Mouse (Mus musculus): ENCODE measurements around the gene Ces3a. TPM values are rescaled to one million over a fixed set of nuclear protein-coding genes. Genes with fewer than 3 reads are reported as not detected.

The Ces3a gene
- polyA plus RNA-seq (2015; fragmentation: Nextera tagmentation; extraction: Ambion mirVana), result not detected in 2 replicates

GRCm38 (mm10) chr8:105048371-105048854 lies at the start of gene Ces3a:
Gene Ces3a (plus strand): TSS chr8:105048601.
- Histone ChIP-seq H3K9me3 (replicated peaks; ENCODE audit: control insufficient read depth, low read length) (no peaks in the 10 kb centered on the region), H3K36me3 (ENCODE audit: control insufficient read depth, insufficient read depth, low read length) (no peaks in the 10 kb centered on the region), H3K4me3 (replicated peaks; ENCODE audit: low read length) (no peak within 1 kb of the TSS), H3K27me3 (ENCODE audit: control insufficient read depth, insufficient read depth, low read length) (no peaks in the 10 kb centered on the region), H3K4me1 (ENCODE audit: control insufficient read depth, insufficient read depth, low read length) (no peaks in the 10 kb centered on the region), H3K4me2 (ENCODE audit: low read depth, low read length) (no peak within 1 kb of the TSS), H3K27ac (ENCODE audit: low read length) (no peak within 1 kb of the TSS), H3K9ac (ENCODE audit: low read length) (no peak within 1 kb of the TSS)
- no peak for ATAC-seq (ENCODE audit: insufficient read depth, low FRiP score)
- WGBS, result 63% methylated on average over 3 of the region's 3 CpGs

DNA sequence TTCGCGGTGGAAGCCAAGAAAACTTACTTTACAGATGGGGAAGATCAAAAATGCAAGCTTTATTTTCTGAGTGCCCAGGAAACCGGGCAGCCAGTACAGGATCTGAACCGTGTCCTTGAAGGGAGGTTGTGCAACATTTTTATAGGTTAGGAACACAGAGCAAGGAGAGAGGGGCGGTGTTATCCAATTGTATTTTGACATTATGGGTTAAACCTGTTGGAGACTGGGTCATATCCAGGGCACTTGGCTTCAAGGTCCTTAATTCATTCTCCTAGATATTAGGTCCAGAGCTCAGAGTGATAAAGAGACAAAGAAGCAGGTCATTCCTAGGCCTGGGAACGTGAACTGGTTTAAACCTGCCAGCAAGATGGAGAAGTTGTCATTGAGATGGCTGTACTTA lies 49.2 kb upstream of the Ces3a start:
- Histone ChIP-seq H3K27ac (ENCODE audit: low read length) (no peak overlapping the region), H3K27me3 (ENCODE audit: control insufficient read depth, insufficient read depth, low read length) (no peaks in the 10 kb centered on the region), H3K4me1 (ENCODE audit: control insufficient read depth, insufficient read depth, low read length) (no peaks in the 10 kb centered on the region), H3K4me2 (ENCODE audit: low read depth, low read length) (no peak overlapping the region), H3K4me3 (replicated peaks; ENCODE audit: low read length) (no peak overlapping the region), H3K9me3 (replicated peaks; ENCODE audit: control insufficient read depth, low read length) (no peaks in the 10 kb centered on the region), H3K36me3 (ENCODE audit: control insufficient read depth, insufficient read depth, low read length) (no peaks in the 10 kb centered on the region), H3K9ac (ENCODE audit: low read length) (no peak overlapping the region)
- ATAC-seq (ENCODE audit: insufficient read depth, low FRiP score), result no peak
- 75% methylated on average over 6 of the region's 6 CpGs for WGBS

GRCm38 (mm10) chr8:105000586-105000985 lies 47.8 kb upstream of the Ces3a start, which contains the start of gene Ces2h:
Gene Ces2h (plus strand): TSS chr8:105000853.
- no peak within 1 kb of the TSS for H3K27ac ChIP-seq (ENCODE audit: low read length)
- no peak within 1 kb of the TSS for H3K9ac ChIP-seq (ENCODE audit: low read length)
- no peaks in the 10 kb centered on the region for H3K4me1 ChIP-seq (ENCODE audit: control insufficient read depth, insufficient read depth, low read length)
- H3K4me3 ChIP-seq (replicated peaks; ENCODE audit: low read length), result no peak within 1 kb of the TSS
- H3K36me3 ChIP-seq (ENCODE audit: control insufficient read depth, insufficient read depth, low read length), result no peaks in the 10 kb centered on the region
- H3K27me3 ChIP-seq (ENCODE audit: control insufficient read depth, insufficient read depth, low read length), result no peaks in the 10 kb centered on the region
- H3K9me3 ChIP-seq (replicated peaks; ENCODE audit: control insufficient read depth, low read length), result no peaks in the 10 kb centered on the region
- peak; percentile 77; the same call in 1 of the 2 replicates for ATAC-seq (ENCODE audit: insufficient read depth, low FRiP score)
- 69% methylated on average over 7 of the region's 7 CpGs for WGBS
- no peak within 1 kb of the TSS for H3K4me2 ChIP-seq (ENCODE audit: low read depth, low read length)

DNA sequence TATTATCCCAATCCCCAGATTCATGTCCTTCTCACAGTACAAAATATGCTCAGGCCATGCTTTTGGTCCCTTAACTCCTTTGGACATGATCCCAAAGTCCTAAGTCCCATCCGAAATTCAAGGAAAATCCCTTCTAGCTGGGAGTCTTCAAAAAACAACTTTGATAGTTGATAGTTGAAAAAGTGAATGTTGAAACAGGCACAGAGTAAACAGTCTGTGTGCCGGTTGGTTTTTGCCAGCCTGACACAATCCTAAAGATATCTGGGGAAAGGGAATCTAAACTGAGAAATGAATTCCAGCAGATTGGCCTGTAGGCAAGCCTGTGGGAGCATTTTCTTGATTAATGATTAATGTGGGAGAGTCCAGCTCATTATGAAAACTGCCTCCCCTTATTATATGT lies 38.4 kb upstream of the Ces3a start:
- peak; percentile 29; the same call in 1 of the 2 replicates for ATAC-seq (ENCODE audit: insufficient read depth, low FRiP score)
- Histone ChIP-seq H3K4me1 (ENCODE audit: control insufficient read depth, insufficient read depth, low read length) (no peaks in the 10 kb centered on the region), H3K27me3 (ENCODE audit: control insufficient read depth, insufficient read depth, low read length) (no peaks in the 10 kb centered on the region), H3K27ac (ENCODE audit: low read length) (no peak overlapping the region), H3K36me3 (ENCODE audit: control insufficient read depth, insufficient read depth, low read length) (no peaks in the 10 kb centered on the region), H3K9ac (ENCODE audit: low read length) (no peak overlapping the region), H3K9me3 (replicated peaks; ENCODE audit: control insufficient read depth, low read length) (no peaks in the 10 kb centered on the region), H3K4me3 (replicated peaks; ENCODE audit: low read length) (no peak overlapping the region), H3K4me2 (ENCODE audit: low read depth, low read length) (no peak overlapping the region)
- 56% methylated on average over 2 of the region's 2 CpGs for WGBS

DNA sequence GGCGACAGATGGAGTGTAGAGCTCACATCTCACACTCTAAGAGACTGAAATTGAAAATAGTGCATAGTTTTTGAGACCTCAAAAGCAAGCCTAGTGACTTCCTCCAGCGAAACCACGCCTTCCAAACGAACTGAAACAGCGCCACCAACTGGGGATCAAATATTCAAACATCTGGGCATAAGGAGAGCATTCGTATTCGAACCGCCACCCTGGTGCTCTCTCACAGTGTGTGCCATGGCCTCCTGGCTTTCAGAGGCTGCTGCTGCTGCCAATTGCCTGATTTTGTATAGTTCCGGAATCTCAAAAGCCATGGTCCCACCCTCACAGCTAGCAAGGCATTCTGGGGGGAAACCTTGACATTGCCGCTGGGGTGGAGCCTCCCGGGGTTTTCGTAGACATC lies 37.3 kb upstream of the Ces3a start:
- WGBS, result 81% methylated on average over 12 of the region's 12 CpGs
- ATAC-seq (ENCODE audit: insufficient read depth, low FRiP score), result no peak

GRCm38 (mm10) chr8:105014391-105014790 lies 34.0 kb upstream of the Ces3a start:
- Histone ChIP-seq H3K27ac (ENCODE audit: low read length) (no peak overlapping the region), H3K9me3 (replicated peaks; ENCODE audit: control insufficient read depth, low read length) (no peaks in the 10 kb centered on the region), H3K9ac (ENCODE audit: low read length) (no peak overlapping the region), H3K4me1 (ENCODE audit: control insufficient read depth, insufficient read depth, low read length) (no peaks in the 10 kb centered on the region), H3K4me2 (ENCODE audit: low read depth, low read length) (no peak overlapping the region), H3K36me3 (ENCODE audit: control insufficient read depth, insufficient read depth, low read length) (no peaks in the 10 kb centered on the region), H3K4me3 (replicated peaks; ENCODE audit: low read length) (no peak overlapping the region), H3K27me3 (ENCODE audit: control insufficient read depth, insufficient read depth, low read length) (no peaks in the 10 kb centered on the region)
- no peak for ATAC-seq (ENCODE audit: insufficient read depth, low FRiP score)
- WGBS, result 93% methylated on average over 5 of the region's 5 CpGs

More for the DNA sequence above, 37.3 kb upstream of the Ces3a start:
- Histone ChIP-seq H3K27me3 (ENCODE audit: control insufficient read depth, insufficient read depth, low read length) (no peaks in the 10 kb centered on the region), H3K27ac (ENCODE audit: low read length) (no peak overlapping the region), H3K9me3 (replicated peaks; ENCODE audit: control insufficient read depth, low read length) (no peaks in the 10 kb centered on the region), H3K4me1 (ENCODE audit: control insufficient read depth, insufficient read depth, low read length) (no peaks in the 10 kb centered on the region), H3K4me2 (ENCODE audit: low read depth, low read length) (no peak overlapping the region), H3K9ac (ENCODE audit: low read length) (no peak overlapping the region), H3K4me3 (replicated peaks; ENCODE audit: low read length) (no peak overlapping the region), H3K36me3 (ENCODE audit: control insufficient read depth, insufficient read depth, low read length) (no peaks in the 10 kb centered on the region)

- H3K9me3 ChIP-seq (replicated peaks; ENCODE audit: control insufficient read depth, low read length), result no peaks in the 10 kb centered on the region
- H3K36me3 ChIP-seq (ENCODE audit: control insufficient read depth, insufficient read depth, low read length), result no peaks in the 10 kb centered on the region
- H3K4me2 ChIP-seq (ENCODE audit: low read depth, low read length), result no peak overlapping the region
- H3K4me1 ChIP-seq (ENCODE audit: control insufficient read depth, insufficient read depth, low read length), result no peaks in the 10 kb centered on the region
- no peak overlapping the region for H3K4me3 ChIP-seq (replicated peaks; ENCODE audit: low read length)
- H3K27ac ChIP-seq (ENCODE audit: low read length), result no peak overlapping the region
- H3K9ac ChIP-seq (ENCODE audit: low read length), result no peak overlapping the region
- no peaks in the 10 kb centered on the region for H3K27me3 ChIP-seq (ENCODE audit: control insufficient read depth, insufficient read depth, low read length)
- no peak for ATAC-seq (ENCODE audit: insufficient read depth, low FRiP score)
- WGBS, result 83% methylated on average over 1 of the region's 1 CpGs
These were observed 26.4 kb upstream of the Ces3a start for GRCm38 (mm10) chr8:105021954-105022353.

DNA sequence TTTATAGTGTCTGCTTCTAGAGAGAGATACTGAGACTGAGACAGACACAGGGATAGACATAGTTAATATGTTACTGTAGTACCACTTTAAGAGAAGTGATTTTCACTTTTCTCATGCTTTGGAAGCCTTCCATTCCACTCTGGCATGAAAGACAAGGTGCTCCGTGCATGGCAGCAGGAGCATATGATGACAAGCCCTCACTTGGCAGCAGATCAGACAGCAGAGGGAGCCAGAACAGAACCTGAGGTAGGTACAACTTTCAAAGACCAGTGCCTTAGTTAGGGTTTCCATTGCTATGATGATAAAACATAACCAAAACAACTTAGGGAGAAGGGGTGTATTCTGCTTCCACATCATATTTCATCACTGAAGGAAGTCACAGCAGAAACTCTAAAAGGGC lies 25.3 kb upstream of the Ces3a start:
- no peaks in the 10 kb centered on the region for H3K9me3 ChIP-seq (replicated peaks; ENCODE audit: control insufficient read depth, low read length)
- 40% methylated on average over 1 of the region's 1 CpGs for WGBS
- ATAC-seq (ENCODE audit: insufficient read depth, low FRiP score), result no peak
- no peak overlapping the region for H3K4me3 ChIP-seq (replicated peaks; ENCODE audit: low read length)
- H3K27me3 ChIP-seq (ENCODE audit: control insufficient read depth, insufficient read depth, low read length), result no peaks in the 10 kb centered on the region
- H3K27ac ChIP-seq (ENCODE audit: low read length), result no peak overlapping the region
- no peaks in the 10 kb centered on the region for H3K4me1 ChIP-seq (ENCODE audit: control insufficient read depth, insufficient read depth, low read length)
- no peak overlapping the region for H3K9ac ChIP-seq (ENCODE audit: low read length)
- no peaks in the 10 kb centered on the region for H3K36me3 ChIP-seq (ENCODE audit: control insufficient read depth, insufficient read depth, low read length)
- H3K4me2 ChIP-seq (ENCODE audit: low read depth, low read length), result no peak overlapping the region

DNA sequence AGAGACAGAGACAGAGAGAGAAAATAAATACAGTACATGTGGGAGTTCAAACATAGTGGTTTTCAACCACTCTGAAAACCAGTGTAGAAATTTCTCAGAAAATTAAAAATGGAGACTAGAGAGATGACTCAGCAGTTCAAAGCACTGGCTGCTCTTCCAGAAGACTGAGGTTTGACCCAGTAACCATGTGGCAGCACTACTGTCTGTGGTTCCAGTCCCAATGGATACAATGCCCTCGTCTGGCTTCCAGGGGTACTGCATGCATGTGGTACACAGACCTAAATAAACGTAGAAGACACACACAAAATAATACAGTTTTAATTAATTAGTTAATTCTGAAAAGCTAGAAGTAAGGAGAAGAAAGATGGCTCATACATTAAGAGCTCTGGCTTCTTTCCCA lies 23.4 kb upstream of the Ces3a start:
- no peak overlapping the region for H3K27ac ChIP-seq (ENCODE audit: low read length)
- 68% methylated on average over 2 of the region's 2 CpGs for WGBS
- H3K4me2 ChIP-seq (ENCODE audit: low read depth, low read length), result no peak overlapping the region
- no peak overlapping the region for H3K9ac ChIP-seq (ENCODE audit: low read length)
- no peaks in the 10 kb centered on the region for H3K36me3 ChIP-seq (ENCODE audit: control insufficient read depth, insufficient read depth, low read length)
- H3K9me3 ChIP-seq (replicated peaks; ENCODE audit: control insufficient read depth, low read length), result no peaks in the 10 kb centered on the region
- no peak overlapping the region for H3K4me3 ChIP-seq (replicated peaks; ENCODE audit: low read length)
- no peaks in the 10 kb centered on the region for H3K27me3 ChIP-seq (ENCODE audit: control insufficient read depth, insufficient read depth, low read length)
- no peaks in the 10 kb centered on the region for H3K4me1 ChIP-seq (ENCODE audit: control insufficient read depth, insufficient read depth, low read length)
- ATAC-seq (ENCODE audit: insufficient read depth, low FRiP score), result no peak

DNA sequence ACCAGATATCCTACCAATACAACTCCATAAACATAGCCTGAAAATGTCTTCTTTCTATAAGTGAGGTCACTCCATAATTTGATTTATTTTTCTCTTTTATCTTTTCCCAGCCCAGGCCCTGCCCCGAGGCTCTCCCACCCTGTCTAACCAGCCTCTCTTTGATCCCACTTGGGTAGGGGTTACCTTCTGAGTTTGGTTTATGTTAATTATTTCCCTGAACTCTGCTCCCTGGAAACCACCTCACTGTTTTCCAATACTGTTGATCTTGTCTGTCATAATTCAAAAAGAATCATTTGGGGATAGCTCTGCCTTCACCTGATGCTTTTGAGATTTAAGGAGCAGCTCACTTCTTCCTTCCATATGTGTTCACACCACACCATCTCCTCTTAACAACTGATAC lies 4.9 kb upstream of the Ces3a start:
- 25% methylated on average over 1 of the region's 1 CpGs for WGBS
- Histone ChIP-seq H3K36me3 (ENCODE audit: control insufficient read depth, insufficient read depth, low read length) (no peaks in the 10 kb centered on the region), H3K27me3 (ENCODE audit: control insufficient read depth, insufficient read depth, low read length) (no peaks in the 10 kb centered on the region), H3K4me2 (ENCODE audit: low read depth, low read length) (no peak overlapping the region), H3K9ac (ENCODE audit: low read length) (no peak overlapping the region), H3K9me3 (replicated peaks; ENCODE audit: control insufficient read depth, low read length) (no peaks in the 10 kb centered on the region), H3K4me3 (replicated peaks; ENCODE audit: low read length) (no peak overlapping the region), H3K4me1 (ENCODE audit: control insufficient read depth, insufficient read depth, low read length) (no peaks in the 10 kb centered on the region), H3K27ac (ENCODE audit: low read length) (no peak overlapping the region)
- ATAC-seq (ENCODE audit: insufficient read depth, low FRiP score), result no peak

All from stomach, embryonic 16.5 days (tissue).